Comparison of ENCODE assay signal across 8 mouse cellular contexts in the genomic region with DNA sequence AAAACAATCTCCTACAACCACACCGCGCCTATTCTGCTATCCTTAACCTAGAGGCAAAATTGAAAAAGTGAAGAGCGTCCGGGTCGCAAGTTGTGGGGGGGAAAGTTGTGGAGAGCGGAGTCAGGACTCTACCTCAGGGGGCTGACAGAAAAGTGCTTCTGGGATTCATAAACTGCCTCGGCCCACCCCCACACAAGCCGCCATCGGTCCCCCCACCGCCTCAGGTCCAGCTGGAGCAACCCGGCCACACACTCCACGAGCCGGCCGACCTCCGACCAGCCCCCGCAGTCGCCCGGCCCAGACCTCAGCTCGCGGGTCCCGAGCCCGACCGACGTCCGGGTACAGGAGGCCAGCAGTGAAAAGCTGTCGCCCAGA. TPM values are rescaled to one million over a fixed set of nuclear protein-coding genes. Genes with fewer than 3 reads are reported as not detected.
DNase-seq lines count a peak whose midpoint lies in the region; ATAC-seq and TF ChIP-seq lines count a peak whose summit lies in the region.

No protein-coding gene starts in this region.

- peak overlapping the region; percentile 84 for H3K4me3 ChIP-seq in layer of hippocampus, adult 2 months
- H3K4me3 ChIP-seq in neural tube, embryonic 12.5 days: peak overlapping the region; percentile 92

- ATAC-seq in common myeloid progenitor, adult 5-6 weeks (replicated peaks; ENCODE audit: low read depth, poor library complexity, severe bottlenecking): 0 out of 2 replicates have a peak, but pooled peaks have one; percentile 0
- ATAC-seq in inflammation-experienced regulatory T-cells, adult 6 months: peak; percentile 2
- ATAC-seq in neural tube, embryonic 12.5 days (ENCODE audit: low FRiP score, low read depth): peak; percentile 70; the same call in 1 of the 2 replicates

- H3K4me1 ChIP-seq in neural tube, embryonic 12.5 days: peaks cover 13% of the 10 kb centered on the region

- under 1% methylated on average over 26 of the region's 26 CpGs for WGBS in neural tube, embryonic 12.5 days

- DNase-seq in layer of hippocampus, adult 2 months (ENCODE audit: low spot score in 2 of 2): no peak
- DNase-seq in layer of hippocampus, postnatal 25 days (ENCODE audit: extremely low spot score in 1 of 2, low spot score in 1 of 2): no peak
- no peak for DNase-seq in left cerebral cortex, postnatal 14 days (ENCODE audit: low spot score in 2 of 2)
- DNase-seq in frontal cortex, adult 2 months (ENCODE audit: extremely low spot score in 1 of 2, low spot score in 1 of 2): no peak
- DNase-seq in gastrocnemius, postnatal 4 days (ENCODE audit: low spot score in 2 of 2): no peak

- no peak for TF ChIP-seq CTCF in layer of hippocampus, adult 2 months (conservative IDR thresholded peaks at IDR 0.05)

- H3K4me2 ChIP-seq in neural tube, embryonic 12.5 days (replicated peaks): peak overlapping the region; percentile 74

- intact Hi-C loops in left cerebral cortex, postnatal 14 days (cut with DNase I): no loop called here

- H3K9me3 ChIP-seq in neural tube, embryonic 12.5 days: no peaks in the 10 kb centered on the region

- no peaks in the 10 kb centered on the region for H3K27me3 ChIP-seq in neural tube, embryonic 12.5 days (replicated peaks)

- peak overlapping the region; percentile 86 for H3K27ac ChIP-seq in layer of hippocampus, adult 2 months
- H3K27ac ChIP-seq in neural tube, embryonic 12.5 days: no peak overlapping the region

- no peaks in the 10 kb centered on the region for H3K36me3 ChIP-seq in neural tube, embryonic 12.5 days

- H3K9ac ChIP-seq in neural tube, embryonic 12.5 days: peak overlapping the region; percentile 63

RNA-seq across cellular contexts. Expression of a gene that starts 0.4 kb away (rescaled TPM):
- total RNA-seq in layer of hippocampus, adult 2 months (2021): 10 to 100 TPM; 11.6 to 21.2 TPM
- 10 to 100 TPM; 11.8 to 12.3 TPM for total RNA-seq in layer of hippocampus, postnatal 25 days (2021)
- total RNA-seq in common myeloid progenitor, adult 5-6 weeks (2017): 26.3 and 31.0 TPM in 2 replicates
- polyA plus RNA-seq in inflammation-experienced regulatory T-cells, adult 6 months (2017; shearing (Covaris generic)): 10 to 100 TPM; 38.3 to 57.7 (median 45.1) TPM
- polyA plus RNA-seq in neural tube, embryonic 12.5 days (2016; fragmentation: Nextera tagmentation; extraction: Ambion mirVana): 26.9 and 30.6 TPM in 2 replicates
- 1 to 10 TPM; 8.6 to 9.0 TPM for total RNA-seq in left cerebral cortex, postnatal 14 days (2021)
- polyA plus RNA-seq in frontal cortex, adult 2 months (2012; rRNA removed): 12.1 and 16.3 TPM in 2 replicates
- total RNA-seq in gastrocnemius, postnatal 4 days (2021): 1 to 10 TPM; 7.7 to 9.8 TPM

RNA-seq across cellular contexts. Expression of a gene that starts 0.5 kb away (rescaled TPM):
- total RNA-seq in layer of hippocampus, adult 2 months (2021): 10 to 100 TPM; 31.7 to 35.5 TPM
- 10 to 100 TPM; 31.1 to 32.4 TPM for total RNA-seq in layer of hippocampus, postnatal 25 days (2021)
- total RNA-seq in common myeloid progenitor, adult 5-6 weeks (2017): 26.3 and 28.6 TPM in 2 replicates
- 10 to 100 TPM; 34.3 to 48.4 (median 45.0) TPM for polyA plus RNA-seq in inflammation-experienced regulatory T-cells, adult 6 months (2017; shearing (Covaris generic))
- polyA plus RNA-seq in neural tube, embryonic 12.5 days (2016; fragmentation: Nextera tagmentation; extraction: Ambion mirVana): 56.8 and 63.9 TPM in 2 replicates
- 10 to 100 TPM; 24.6 to 27.6 TPM for total RNA-seq in left cerebral cortex, postnatal 14 days (2021)
- polyA plus RNA-seq in frontal cortex, adult 2 months (2012; rRNA removed): 30.8 and 31.8 TPM in 2 replicates
- total RNA-seq in gastrocnemius, postnatal 4 days (2021): 10 to 100 TPM; 14.5 to 17.4 TPM

Comparison
In these comparisons a context has a peak if more than half of its experiments do, and no peak if none do; other contexts are left out.
1. ATAC-seq: peak in every context shown above with its lines; median percentile 70 in neural tube, embryonic 12.5 days; 2 in inflammation-experienced regulatory T-cells, adult 6 months; 0 in common myeloid progenitor, adult 5-6 weeks.